Mouse (Mus musculus) forebrain, embryonic 10.5 days (tissue): ENCODE measurements around the gene Chpf. TPM values are rescaled to one million over a fixed set of nuclear protein-coding genes. Genes with fewer than 3 reads are reported as not detected.
A peak's percentile ranks its signal among the peaks of the same experiment; 100 is the strongest.

Experiments
- DNase-seq: peaks from one replicate; pipeline ENCODE4 v3.0.0-alpha.2; 2017; ENCODE audit warnings: low spot score; ENCODE audit errors: extremely low spot score
- H3K27ac ChIP-seq: fragments of 300-500 bp; sonication (generic); 2 replicates; pipeline ENCODE4 v1.5.1; 2016; ENCODE audit warnings: mild to moderate bottlenecking
- H3K27me3 ChIP-seq: fragments of 300-500 bp; sonication (generic); 2 replicates; pipeline ENCODE4 v1.6.1; 2016; ENCODE audit warnings: mild to moderate bottlenecking; ENCODE audit not compliant: poor library complexity, severe bottlenecking
- H3K36me3 ChIP-seq: fragments of 300-500 bp; sonication (generic); replicated peaks from 2 replicates; pipeline ENCODE4 v1.6.1; 2016; ENCODE audit warnings: mild to moderate bottlenecking, moderate library complexity
- H3K4me1 ChIP-seq: fragments of 300-500 bp; sonication (generic); 2 replicates; pipeline ENCODE4 v1.6.1; 2016
- H3K4me3 ChIP-seq: fragments of 300-500 bp; sonication (generic); 2 replicates; pipeline ENCODE4 v1.5.1; 2016; ENCODE audit warnings: mild to moderate bottlenecking, moderate library complexity
- H3K9me3 ChIP-seq: fragments of 300-500 bp; sonication (generic); 2 replicates; pipeline ENCODE4 v1.6.1; 2016; ENCODE audit warnings: mild to moderate bottlenecking, moderate library complexity
- WGBS: fragments of 180-500 bp; shearing (Covaris S2); methylation state at CpG from one replicate; pipeline ENCODE4 v1.1.7; 2016; 5-methylcytosine and 5-hydroxymethylcytosine counted together
- polyA plus RNA-seq: library from polyadenylated mRNA; unstranded; fragments of >200 nt; fragmentation: Nextera tagmentation; extraction: Ambion mirVana; gene quantifications from 2 replicates; pipeline ENCODE4 v1.2.1, GENCODE M21; 2016

Gene Chpf
- 20.1 and 20.5 TPM in 2 replicates for polyA plus RNA-seq

GRCm38 (mm10) chr1:75478916-75479634 lies at the start of gene Chpf, which contains the start of gene Tmem198:
TSS of gene Chpf (minus strand) at chr1:75479307.
TSS of gene Tmem198 (plus strand) at chr1:75479532.
- H3K4me1 ChIP-seq = peaks cover 40% of the 10 kb centered on the region
- peaks cover 78% of the 10 kb centered on the region for H3K27me3 ChIP-seq
- under 1% methylated on average over 76 of the region's 76 CpGs for WGBS
- H3K27ac ChIP-seq = peak within 1 kb of the TSS; percentile 90
- peak; percentile 100 for DNase-seq
- peaks cover 30% of the 10 kb centered on the region for H3K36me3 ChIP-seq
- H3K9me3 ChIP-seq = no peaks in the 10 kb centered on the region
- peak within 1 kb of the TSS; percentile 89 for H3K4me3 ChIP-seq

- 96% methylated on average over 7 of the region's 7 CpGs for WGBS
- Histone ChIP-seq H3K36me3 (peaks cover 45% of the 10 kb centered on the region), H3K4me1 (peaks cover 12% of the 10 kb centered on the region), H3K4me3 (no peak overlapping the region), H3K27me3 (no peaks in the 10 kb centered on the region), H3K9me3 (no peaks in the 10 kb centered on the region), H3K27ac (no peak overlapping the region; the same call in 1 of the 2 replicates)
- DNase-seq = no peak
These were observed 45.6 kb upstream of the Chpf start for GRCm38 (mm10) chr1:75524679-75525078.

- Histone ChIP-seq H3K36me3 (peaks cover 13% of the 10 kb centered on the region), H3K27me3 (no peaks in the 10 kb centered on the region), H3K4me3 (peak within 1 kb of the TSS; percentile 76), H3K9me3 (no peaks in the 10 kb centered on the region), H3K4me1 (peaks cover 16% of the 10 kb centered on the region), H3K27ac (peak within 1 kb of the TSS; percentile 90)
- peak; percentile 98 for DNase-seq
- WGBS = under 1% methylated on average over 46 of the region's 46 CpGs
These were observed 42.4 kb upstream of the Chpf start, which contains the start of gene Stk11ip for GRCm38 (mm10) chr1:75521321-75522031. TSS of gene Stk11ip (plus strand) at chr1:75521529.

- no peak for DNase-seq
- WGBS = 92% methylated on average over 5 of the region's 5 CpGs
- Histone ChIP-seq H3K4me1 (peaks cover 16% of the 10 kb centered on the region), H3K27ac (no peak overlapping the region), H3K9me3 (no peaks in the 10 kb centered on the region), H3K27me3 (no peaks in the 10 kb centered on the region), H3K4me3 (no peak overlapping the region), H3K36me3 (no peaks in the 10 kb centered on the region)
These were observed 40.5 kb upstream of the Chpf start for GRCm38 (mm10) chr1:75519576-75519975.

- H3K4me1 ChIP-seq = peaks cover 16% of the 10 kb centered on the region
- H3K4me3 ChIP-seq = no peak overlapping the region
- no peak overlapping the region for H3K27ac ChIP-seq
- no peak for DNase-seq
- 93% methylated on average over 4 of the region's 4 CpGs for WGBS
- H3K9me3 ChIP-seq = no peaks in the 10 kb centered on the region
- no peaks in the 10 kb centered on the region for H3K36me3 ChIP-seq
- no peaks in the 10 kb centered on the region for H3K27me3 ChIP-seq
These were observed 39.3 kb upstream of the Chpf start for GRCm38 (mm10) chr1:75518427-75518826.

GRCm38 (mm10) chr1:75517984-75518383 lies 38.9 kb upstream of the Chpf start:
- WGBS = 55% methylated on average over 4 of the region's 4 CpGs
- DNase-seq = no peak
- H3K36me3 ChIP-seq = no peaks in the 10 kb centered on the region
- no peaks in the 10 kb centered on the region for H3K9me3 ChIP-seq
- H3K4me1 ChIP-seq = peaks cover 16% of the 10 kb centered on the region
- H3K27me3 ChIP-seq = no peaks in the 10 kb centered on the region
- 0 out of 2 replicates have a peak overlapping the region, but pooled peaks have one; percentile 48 for H3K27ac ChIP-seq
- no peak overlapping the region for H3K4me3 ChIP-seq

- WGBS = 86% methylated on average over 15 of the region's 15 CpGs
- H3K36me3 ChIP-seq = no peaks in the 10 kb centered on the region
These were observed 37.7 kb upstream of the Chpf start for GRCm38 (mm10) chr1:75516703-75517380.

GRCm38 (mm10) chr1:75512550-75512949 lies 33.4 kb upstream of the Chpf start:
- H3K4me1 ChIP-seq = peaks cover 36% of the 10 kb centered on the region
- peaks cover 20% of the 10 kb centered on the region for H3K27me3 ChIP-seq
- no peak overlapping the region for H3K27ac ChIP-seq
- DNase-seq = no peak
- no peaks in the 10 kb centered on the region for H3K36me3 ChIP-seq
- WGBS = 91% methylated on average over 3 of the region's 3 CpGs
- H3K9me3 ChIP-seq = no peaks in the 10 kb centered on the region
- H3K4me3 ChIP-seq = no peak overlapping the region

More at GRCm38 (mm10) chr1:75516703-75517380, 37.7 kb upstream of the Chpf start:
- Histone ChIP-seq H3K4me1 (peaks cover 10% of the 10 kb centered on the region), H3K4me3 (no peak overlapping the region), H3K27me3 (no peaks in the 10 kb centered on the region), H3K9me3 (no peaks in the 10 kb centered on the region), H3K27ac (no peak overlapping the region)
- no peak for DNase-seq

- 57% methylated on average over 4 of the region's 4 CpGs for WGBS
- peaks cover 45% of the 10 kb centered on the region for H3K4me1 ChIP-seq
- H3K27ac ChIP-seq = peak overlapping the region; percentile 69
- no peaks in the 10 kb centered on the region for H3K36me3 ChIP-seq
- no peak overlapping the region for H3K4me3 ChIP-seq
- H3K9me3 ChIP-seq = no peaks in the 10 kb centered on the region
- DNase-seq = no peak
- H3K27me3 ChIP-seq = peaks cover 29% of the 10 kb centered on the region
These were observed 32.5 kb upstream of the Chpf start for GRCm38 (mm10) chr1:75511437-75512210.

GRCm38 (mm10) chr1:75510154-75510553 lies 31.0 kb upstream of the Chpf start:
- 81% methylated on average over 5 of the region's 5 CpGs for WGBS
- Histone ChIP-seq H3K4me1 (peaks cover 59% of the 10 kb centered on the region), H3K36me3 (no peaks in the 10 kb centered on the region), H3K4me3 (no peak overlapping the region), H3K27me3 (peaks cover 43% of the 10 kb centered on the region), H3K27ac (no peak overlapping the region), H3K9me3 (no peaks in the 10 kb centered on the region)
- DNase-seq = no peak

- H3K4me3 ChIP-seq = no peak overlapping the region
- no peaks in the 10 kb centered on the region for H3K36me3 ChIP-seq
- WGBS = 57% methylated on average over 20 of the region's 20 CpGs
- H3K4me1 ChIP-seq = peaks cover 65% of the 10 kb centered on the region
- DNase-seq = no peak
- H3K27ac ChIP-seq = no peak overlapping the region
- no peaks in the 10 kb centered on the region for H3K9me3 ChIP-seq
- H3K27me3 ChIP-seq = peaks cover 49% of the 10 kb centered on the region
These were observed 30.5 kb upstream of the Chpf start for GRCm38 (mm10) chr1:75509586-75509985.

GRCm38 (mm10) chr1:75507006-75507405 lies 27.9 kb upstream of the Chpf start, which contains the start of gene Inha:
TSS of gene Inha (plus strand) at chr1:75507077.
- 75% methylated on average over 10 of the region's 10 CpGs for WGBS
- peaks cover 67% of the 10 kb centered on the region for H3K27me3 ChIP-seq

More at GRCm38 (mm10) chr1:75507006-75507405, 27.9 kb upstream of the Chpf start, which contains the start of gene Inha:
- peaks cover 21% of the 10 kb centered on the region for H3K36me3 ChIP-seq
- peak within 1 kb of the TSS; percentile 98 for H3K27ac ChIP-seq
- no peaks in the 10 kb centered on the region for H3K9me3 ChIP-seq
- H3K4me3 ChIP-seq = peak within 1 kb of the TSS; percentile 90
- DNase-seq = no peak
- H3K4me1 ChIP-seq = peaks cover 80% of the 10 kb centered on the region
